Mouse (Mus musculus): ENCODE results near the gene Ust.

Gene Ust

DNA sequence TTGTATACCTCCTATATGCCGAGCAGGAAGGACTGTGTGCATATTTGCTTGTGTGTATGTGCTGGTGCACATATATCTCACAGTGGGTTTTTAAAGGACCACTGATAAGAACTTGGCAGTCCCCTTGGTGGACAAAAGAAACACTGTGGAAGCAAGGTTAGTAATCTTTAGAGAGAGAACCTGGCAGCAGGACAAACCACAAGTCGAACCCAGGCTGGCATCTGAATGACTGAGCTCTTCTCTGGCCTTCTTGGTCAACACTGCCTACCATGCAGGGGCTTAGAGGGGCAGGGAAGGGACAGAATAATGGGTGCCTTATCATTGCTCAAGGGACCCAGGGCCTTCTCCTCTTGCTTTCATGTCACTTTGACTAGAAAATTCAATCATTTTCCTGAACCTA lies 294.0 kb downstream of the Ust start:
- DNase-seq (ENCODE audit: low spot score in 2 of 2), result no peak

DNA sequence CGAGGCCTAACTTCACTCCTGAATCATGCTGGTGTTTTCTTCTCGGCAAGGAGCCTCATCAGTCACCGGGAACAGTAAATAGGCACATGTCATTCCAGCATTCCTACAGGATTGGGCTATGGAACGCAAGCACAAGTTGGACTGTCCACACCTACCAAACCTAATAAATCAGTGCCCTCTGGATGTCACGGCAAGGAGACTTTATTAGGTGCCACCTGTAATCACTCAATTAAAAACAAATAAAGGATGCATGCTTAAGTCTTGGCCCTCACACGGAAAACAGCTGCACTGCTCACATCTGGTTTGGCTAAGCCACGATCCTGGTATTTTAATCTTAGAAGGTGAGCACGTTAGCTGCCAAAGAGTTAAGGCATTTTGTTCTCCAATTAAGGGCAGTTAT lies 294.6 kb downstream of the Ust start:
- DNase-seq (ENCODE audit: low spot score in 2 of 2), result no peak

DNA sequence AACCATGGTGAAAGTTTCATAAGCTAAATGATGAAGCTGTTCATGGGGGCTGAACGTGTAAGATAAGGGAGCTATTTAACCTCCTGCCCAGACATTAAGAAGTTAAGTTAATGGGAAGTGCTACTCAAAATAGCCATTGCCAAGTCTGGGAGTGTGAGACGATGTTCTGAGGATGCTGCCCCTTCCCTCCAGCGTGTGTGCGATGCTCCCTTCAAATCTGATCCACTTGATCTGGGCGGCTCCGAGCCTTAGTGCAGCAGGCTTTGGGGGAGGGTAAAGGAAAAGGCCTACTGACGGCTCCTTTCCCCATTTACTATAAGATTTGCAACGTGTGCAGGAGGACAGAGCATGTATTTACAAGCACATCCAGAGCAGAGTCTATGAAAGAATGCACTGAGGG lies 301.7 kb downstream of the Ust start:
- no peak for DNase-seq (ENCODE audit: low spot score in 2 of 2)

DNA sequence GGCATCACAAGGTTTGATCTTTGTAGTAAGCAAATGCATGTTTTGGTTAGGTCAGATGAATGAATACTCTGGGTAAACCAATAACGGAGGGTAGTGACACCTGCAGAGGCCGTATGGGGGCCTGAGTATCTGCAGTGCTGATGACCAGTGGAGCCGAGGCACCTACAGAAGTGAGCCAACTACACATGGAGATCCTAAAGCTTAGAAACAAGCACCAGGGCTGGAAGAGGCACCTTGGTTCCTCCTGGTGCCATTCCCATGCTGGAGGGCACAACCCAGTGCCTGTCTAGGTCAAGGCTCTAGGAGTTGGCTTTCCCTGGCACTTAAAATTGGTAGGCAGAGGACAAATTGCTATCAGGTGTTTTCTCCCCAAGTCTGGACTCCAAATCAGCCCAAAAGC lies 303.4 kb downstream of the Ust start:
- DNase-seq (ENCODE audit: low spot score in 2 of 2), result no peak

DNA sequence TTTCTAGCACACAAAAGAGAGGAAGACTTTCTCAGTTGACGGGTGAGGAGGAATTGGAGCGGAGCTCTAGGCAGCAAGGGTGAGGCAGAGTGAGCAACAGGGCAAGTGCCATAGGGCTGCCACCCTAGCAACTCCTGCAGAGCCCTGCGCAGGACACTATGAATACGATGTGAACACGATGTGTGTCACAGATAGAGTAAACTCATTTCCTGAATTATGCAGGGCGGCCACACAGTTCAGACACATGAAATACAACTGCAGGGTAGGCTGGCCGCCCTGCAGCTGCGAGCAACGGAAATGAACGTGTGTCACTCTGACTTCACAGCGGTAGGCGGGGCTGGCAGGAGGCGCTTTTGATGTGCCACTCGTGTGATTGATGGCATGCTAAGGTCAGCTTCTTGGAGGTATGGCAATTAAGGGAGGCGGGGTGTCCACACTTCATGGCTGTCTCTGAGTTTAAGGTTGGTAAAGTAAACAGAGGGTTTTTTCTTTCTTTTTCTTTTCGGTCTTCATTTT lies 304.7 kb downstream of the Ust start:
- peak; percentile 33 to 49 for DNase-seq (ENCODE audit: low spot score in 2 of 2)

DNA sequence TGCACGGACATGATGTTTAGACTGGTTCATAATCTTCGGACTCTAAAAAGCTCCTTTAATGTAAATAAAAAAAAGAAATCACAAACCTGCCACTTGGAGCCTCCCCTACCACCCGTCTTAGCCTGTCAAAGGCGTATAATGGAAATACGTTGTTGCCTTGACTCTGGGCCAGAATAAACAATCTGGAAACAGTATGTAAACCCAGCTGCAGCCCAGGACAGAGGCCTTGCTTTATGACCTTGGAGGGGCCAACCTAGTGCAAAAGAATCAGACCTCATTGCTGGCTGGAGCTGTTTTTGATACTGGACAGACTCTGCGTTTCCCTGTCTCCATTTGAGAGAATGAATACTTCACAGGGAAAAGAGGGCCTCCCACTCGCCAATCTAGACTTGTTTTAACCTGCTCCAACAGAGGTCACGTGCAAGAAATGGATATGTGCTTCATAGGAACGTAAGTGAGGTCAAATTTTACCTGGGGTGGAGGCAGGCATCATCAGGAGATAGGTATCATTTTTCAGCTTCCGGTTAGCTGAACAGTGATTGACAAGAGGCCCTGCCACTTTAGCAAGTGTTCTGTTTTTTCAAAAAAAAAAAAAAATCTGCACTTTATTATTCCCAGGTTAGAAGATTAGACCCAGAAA lies 305.2 kb downstream of the Ust start:
- no peak for DNase-seq (ENCODE audit: low spot score in 2 of 2)

DNA sequence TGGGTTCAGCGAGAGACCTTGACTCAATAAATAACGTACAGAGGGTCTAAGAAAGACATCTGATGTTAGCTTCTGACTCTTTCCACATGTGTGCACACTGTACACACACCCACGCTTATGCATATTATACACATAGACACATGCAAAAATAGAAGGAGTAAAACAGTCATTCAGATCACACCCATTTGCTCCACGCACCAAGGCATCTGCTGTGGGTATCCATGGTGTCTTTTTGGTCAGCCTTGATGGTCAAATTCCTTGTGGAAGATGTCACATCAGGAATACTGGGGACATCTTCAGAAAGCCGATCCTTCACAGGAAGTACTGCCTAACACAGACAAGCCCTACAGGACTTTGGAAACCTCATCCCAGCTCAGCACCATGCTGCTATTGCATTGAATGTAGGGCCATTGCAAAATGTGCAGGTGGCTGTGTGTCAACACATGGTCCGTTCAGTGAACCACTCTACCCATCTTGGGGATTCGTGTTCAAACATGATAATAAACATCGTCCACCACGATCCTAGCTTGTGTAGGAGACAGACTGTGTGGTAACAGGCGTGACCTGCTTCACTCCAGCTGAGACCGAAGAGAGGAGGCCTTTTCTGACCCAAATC lies 305.9 kb downstream of the Ust start:
- no peak for DNase-seq (ENCODE audit: low spot score in 2 of 2)

DNA sequence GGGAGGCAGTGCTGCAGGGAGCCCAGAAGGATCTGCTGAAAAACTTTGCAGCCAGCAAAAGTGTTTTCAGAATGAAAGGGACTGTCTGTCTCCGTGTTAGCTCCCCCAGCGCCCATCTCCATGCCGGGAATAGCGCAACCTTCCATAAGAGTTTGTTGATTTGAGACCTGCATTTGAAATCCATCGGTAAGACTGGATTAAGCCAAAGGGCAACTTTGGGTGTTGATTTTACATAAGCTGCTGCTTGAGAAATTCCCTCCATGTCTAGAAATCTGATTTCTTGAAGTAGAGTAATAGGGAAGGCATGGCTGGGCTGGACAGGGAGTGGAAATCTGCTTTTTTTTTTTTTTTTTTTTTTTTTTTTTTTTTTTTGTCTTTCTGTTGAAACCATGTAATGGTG lies 306.9 kb downstream of the Ust start:
- no peak for DNase-seq (ENCODE audit: low spot score in 2 of 2)

DNA sequence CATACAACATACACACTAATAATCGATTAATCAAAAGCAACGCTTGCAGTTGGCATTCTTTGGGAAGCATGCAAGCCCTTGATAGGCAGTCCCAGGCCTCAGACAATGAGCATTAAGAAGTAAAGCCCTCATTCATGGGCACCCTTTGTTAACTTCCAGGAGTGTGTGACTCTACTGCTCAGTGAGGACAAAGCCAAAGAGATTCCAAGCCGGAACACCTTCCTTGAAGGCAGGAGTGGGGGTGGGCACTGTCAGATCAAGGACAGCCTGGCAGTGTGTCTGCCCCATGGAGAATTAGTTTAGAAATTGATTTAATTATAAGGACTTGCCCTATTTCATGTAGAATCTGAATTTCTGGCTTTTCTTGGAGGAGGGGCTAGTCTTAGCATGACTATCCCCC lies 308.3 kb downstream of the Ust start:
- DNase-seq (ENCODE audit: low spot score in 2 of 2), result no peak

DNA sequence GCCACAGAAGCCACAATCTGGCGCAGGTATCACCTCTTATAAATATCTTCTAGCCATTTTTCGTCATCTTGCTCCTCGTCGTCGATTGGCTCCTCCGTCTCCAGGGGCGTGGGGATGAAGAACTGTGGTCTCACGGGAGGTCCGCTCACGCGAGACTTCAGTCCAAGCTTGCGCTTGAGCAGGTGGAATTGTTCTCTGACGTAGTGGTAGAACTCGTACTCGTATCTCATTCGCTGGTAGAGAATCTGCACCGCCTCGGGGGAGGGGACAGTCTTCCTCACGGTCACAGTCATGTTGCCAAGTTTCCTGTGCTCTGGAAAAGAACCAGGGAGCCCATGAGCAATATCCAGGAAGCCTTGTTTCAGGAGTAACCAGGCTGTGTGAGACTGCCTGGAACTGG lies 311.3 kb downstream of the Ust start:
- DNase-seq (ENCODE audit: low spot score in 2 of 2), result no peak

DNA sequence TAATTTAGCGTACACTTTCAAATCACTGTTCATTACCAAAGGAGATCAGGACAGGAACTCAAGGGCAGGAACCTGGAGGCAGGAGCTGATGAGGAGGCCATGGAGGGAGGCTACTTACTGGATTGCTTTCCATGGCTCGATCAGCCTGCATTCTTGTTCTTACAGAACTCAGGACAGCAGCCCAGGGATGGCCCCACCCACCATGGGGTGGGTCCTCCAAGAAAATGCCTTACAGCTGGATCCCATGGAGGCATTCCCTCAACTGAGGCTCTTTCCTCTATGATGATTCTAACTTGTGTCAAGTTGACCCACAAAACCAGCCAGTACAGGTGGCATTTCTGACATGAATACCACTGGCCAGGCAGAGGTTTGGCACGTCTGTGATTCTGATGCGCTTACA lies 314.9 kb downstream of the Ust start:
- no peak for DNase-seq (ENCODE audit: low spot score in 2 of 2)

DNA sequence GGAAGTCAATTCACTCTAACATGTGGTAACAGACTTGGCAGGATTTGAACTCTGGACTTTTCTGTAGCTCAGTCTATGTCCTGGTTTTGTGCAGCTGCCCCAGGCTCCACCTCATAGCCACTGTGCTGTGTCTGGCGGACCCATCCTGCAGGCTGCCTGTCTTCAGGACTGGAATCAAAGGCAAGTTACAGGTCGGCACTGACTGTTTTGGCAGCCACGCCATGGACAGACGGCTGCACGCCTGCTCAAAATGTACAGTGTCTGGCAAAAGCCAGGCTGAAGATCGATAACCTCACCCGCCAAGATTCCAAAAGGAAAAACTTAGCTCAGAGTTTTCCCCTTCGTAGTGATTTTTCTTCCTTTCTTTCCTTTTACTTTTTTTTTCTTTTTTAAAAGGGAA lies 318.8 kb downstream of the Ust start:
- DNase-seq (ENCODE audit: low spot score in 2 of 2), result no peak

DNA sequence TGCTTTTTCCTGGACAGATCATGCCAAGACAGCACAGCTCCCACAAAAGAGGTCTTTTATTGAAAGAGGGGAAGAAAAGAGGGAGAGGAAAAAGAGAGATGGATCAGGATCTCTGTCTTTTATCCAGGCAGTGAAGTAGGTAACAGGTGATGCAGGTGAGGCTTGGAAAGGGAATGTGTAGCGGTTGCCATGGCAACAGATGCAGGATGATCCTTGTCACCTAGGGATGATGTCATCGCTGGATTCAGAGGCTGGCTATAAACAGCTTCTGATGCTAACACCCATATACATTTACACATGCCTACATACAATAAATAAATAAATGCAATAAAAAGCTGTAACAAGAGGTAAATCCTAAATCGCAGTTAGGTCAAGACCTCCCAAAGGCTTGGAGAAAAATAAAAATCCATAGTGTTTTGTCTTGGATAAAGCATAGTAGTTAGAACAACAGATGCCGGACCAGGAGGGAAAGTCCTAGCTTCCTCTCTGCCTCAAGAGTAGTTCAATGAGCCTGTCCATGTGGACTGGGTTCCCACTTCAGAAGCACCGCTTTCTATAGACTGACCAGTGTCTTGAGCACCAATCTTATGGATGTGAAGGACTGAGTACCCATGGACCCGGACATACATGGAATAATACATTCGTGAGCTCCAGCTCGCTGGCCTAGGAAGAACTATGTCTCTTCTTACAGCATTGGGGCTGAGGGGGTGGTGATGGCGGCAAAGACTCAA lies 319.4 kb downstream of the Ust start:
- DNase-seq (ENCODE audit: low spot score in 2 of 2), result no peak

DNA sequence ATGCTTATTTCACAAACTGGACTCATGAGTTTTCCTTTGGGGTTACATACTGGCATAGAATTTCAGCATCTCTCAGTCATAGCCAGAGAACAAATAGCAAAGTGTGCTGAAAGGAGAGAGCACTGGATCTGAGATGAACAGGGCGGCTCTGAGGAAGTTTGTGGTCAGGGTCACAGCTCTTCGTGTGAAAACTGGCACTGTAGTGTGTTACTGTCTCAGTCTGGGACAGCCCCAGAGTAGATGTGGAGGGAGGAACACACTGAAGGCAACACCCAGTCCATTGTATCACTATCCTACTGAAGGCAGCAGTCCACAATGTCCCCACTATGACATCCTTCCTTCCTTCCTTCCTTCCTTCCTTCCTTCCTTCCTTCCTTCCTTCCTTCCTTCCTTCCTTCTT lies 321.0 kb downstream of the Ust start:
- no peak for DNase-seq (ENCODE audit: low spot score in 2 of 2)

DNA sequence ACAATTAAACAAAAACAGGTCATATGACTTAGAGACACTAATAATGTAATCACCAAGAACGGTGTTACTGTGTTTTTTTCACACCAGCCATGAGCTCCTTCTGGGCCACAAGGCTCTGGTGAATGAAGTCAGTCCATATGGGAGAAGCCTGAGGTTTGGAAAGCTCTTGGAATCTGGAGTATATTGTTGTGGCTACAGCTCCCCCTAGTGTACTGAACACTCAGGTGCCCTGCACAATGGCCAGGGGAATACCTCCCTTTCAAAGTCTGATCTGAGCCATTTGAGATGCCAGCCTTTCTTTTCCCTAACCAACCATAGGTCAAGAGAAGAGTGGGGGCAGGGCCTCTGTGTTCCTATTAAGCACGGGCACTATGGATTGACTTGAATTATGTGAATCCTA lies 322.3 kb downstream of the Ust start:
- DNase-seq (ENCODE audit: low spot score in 2 of 2), result no peak

DNA sequence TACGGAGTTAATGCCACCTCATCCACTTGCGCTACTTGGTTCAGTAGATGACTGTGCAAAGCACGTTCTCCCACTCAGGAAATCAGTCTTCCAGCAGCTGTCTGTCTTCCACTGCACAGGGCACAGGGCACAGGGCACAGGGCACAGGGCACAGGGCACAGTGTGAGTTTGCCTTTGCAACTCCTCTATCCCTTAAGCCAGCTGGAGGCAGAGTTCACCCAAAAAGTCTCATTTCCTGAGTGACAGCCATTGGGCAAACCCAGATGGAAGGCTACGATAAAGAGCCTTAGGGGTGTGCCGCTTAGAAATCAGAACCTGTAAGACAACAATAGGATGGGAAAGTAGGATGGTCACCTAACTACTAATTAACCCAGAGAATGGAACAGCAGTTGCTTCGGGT lies 322.9 kb downstream of the Ust start:
- no peak for DNase-seq (ENCODE audit: low spot score in 2 of 2)

DNA sequence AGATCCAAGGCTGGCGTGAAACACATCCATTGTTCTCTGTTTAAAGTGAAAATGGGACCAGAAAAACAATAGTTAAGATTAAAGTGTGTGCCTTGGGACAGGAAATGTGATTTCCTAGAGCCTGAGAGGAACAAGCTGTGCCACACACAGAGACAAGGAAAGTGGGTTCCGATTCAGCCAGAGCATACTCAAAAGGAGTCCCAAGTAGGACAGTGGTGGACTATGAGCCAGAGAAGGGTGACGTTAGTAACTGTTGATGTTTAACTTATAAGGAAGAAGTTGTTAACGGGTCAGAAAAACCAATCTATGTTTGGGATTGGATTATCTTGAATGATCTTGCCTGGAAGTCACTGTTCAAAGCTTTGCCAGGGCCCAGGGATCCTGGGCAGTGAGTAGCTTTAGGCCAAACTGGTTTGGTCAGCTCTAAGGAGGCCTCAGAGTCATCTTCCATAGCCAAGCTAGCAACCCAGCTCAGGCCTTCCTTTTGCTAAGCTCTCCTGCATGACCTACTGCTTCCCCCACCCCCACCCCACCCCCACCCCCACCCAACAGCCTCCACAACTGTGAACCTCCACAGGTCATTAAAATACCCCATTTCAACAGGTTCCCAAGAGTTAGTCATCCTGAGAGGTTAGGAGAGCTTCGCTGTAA lies 329.2 kb downstream of the Ust start:
- DNase-seq (ENCODE audit: low spot score in 2 of 2), result no peak

DNA sequence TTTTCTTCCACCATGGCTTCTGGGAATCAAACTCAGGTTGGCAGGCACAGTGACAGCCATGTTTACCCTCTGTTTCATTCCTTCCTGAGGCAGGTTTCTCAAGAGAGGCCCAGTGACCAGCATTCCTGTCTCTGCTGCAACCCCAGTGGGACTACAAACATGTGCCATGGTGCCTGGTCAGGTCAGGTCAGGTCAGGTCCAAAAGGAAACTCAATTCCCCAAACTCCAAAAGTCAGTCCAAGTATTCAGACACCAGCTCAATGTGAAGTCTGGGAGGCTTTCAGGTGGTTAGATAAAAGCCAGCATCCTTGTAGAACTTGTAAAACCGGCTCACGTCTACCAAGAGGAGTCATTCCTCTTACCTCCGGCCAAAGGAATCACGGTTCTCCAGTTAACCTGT lies 333.0 kb downstream of the Ust start:
- DNase-seq (ENCODE audit: low spot score in 2 of 2), result no peak

DNA sequence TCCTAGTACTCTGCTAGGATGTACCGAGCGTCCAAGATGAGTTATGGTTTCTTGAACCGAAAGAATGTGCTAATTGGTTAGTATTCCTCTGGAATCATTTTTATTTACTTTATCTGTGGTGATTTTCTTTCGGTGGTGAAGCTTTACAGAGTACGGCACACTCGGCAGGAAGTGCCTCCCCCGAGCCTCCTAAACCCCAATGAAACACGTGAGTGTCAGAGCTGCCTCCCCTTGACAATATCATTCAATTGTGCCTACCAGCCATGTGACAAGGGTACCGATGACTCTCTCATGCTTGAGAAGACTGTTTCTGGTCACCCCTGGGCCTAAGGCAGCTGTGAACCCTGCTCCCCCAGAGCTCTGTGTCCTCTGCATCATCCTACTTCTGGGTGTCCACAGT lies 333.9 kb downstream of the Ust start:
- no peak for DNase-seq (ENCODE audit: low spot score in 2 of 2)

DNA sequence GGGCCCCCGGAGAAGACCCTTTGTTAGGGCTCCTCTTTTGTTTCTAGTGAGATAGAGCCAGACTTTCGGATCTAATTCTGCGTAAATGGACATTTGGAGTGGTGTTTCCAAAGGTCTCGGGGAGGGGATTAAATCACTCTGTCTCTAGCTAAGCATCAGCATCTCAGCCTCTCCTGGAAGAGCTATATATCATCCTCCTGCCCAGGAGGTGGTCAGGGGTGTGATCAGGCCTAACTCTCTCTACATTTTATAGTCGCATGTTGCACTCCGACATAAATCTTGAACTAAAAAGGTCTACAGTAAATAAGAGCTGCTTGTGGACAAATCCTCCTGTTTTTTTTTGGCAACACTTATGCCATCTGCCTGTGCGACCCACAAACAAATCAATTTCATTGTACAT lies 335.5 kb downstream of the Ust start:
- no peak for DNase-seq (ENCODE audit: low spot score in 2 of 2)

DNA sequence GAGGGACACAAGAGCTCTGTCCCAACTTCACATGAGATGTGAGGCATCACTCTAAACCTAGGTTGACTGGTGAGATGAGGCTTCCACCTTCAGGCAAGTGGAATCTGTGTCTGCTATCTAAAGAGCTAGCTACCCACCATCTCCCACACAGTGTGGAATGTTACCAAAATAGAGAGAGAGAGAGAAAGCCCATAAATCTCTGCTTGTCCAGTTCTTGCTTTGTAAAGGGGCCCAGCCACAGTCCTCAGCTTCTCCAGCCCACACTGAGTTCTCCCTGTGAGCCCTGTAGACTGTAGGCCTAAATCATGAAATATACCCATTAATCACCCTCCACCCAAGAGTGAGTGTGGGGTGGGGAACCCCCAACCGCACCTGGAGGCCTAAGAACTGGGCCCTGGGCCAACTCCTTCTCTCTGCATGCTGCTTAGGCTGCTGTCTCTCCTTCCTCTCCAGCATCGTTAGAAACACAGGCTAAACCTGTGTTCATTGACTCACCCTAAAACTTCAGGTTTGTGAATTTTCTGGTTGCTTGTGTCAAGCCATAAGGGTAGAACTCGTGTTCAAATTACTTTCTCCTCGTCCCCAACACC lies 336.9 kb downstream of the Ust start:
- no peak for DNase-seq (ENCODE audit: low spot score in 2 of 2)

DNA sequence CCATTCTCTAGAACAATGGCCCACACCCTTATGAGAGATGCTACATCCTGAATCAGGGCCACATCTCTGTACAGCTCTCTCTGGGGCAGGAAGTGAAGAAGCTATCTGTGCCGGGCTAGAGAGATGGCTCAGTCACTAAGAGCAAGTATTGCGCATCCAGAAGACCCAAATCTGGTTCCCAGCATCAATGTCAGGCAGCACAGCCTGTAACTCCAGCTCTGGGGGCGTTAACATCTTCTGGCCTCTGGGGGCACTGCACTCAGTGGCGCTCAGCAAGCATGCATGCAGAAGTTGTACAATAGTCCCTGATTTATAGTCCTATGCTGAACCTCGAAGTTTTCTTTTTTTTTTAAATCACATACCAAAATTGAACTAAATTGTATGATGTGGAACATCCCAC lies 341.0 kb downstream of the Ust start:
- no peak for DNase-seq (ENCODE audit: low spot score in 2 of 2)

All from spleen, postnatal 14 days (tissue).